Mouse (Mus musculus) gastrocnemius, adult 2 months (tissue): ENCODE measurements around the gene Calm3. TPM values are rescaled to one million over a fixed set of nuclear protein-coding genes. Genes with fewer than 3 reads are reported as not detected.

Experiments used
- DNase-seq: peaks from one replicate; pipeline ENCODE4 v3.0.0; 2022
- H3K27ac ChIP-seq: fragments of 200-600 bp; 2 replicates; pipeline ENCODE4 v1.8.1; 2022; ENCODE audit warnings: mild to moderate bottlenecking
- H3K4me3 ChIP-seq: fragments of 200-600 bp; 2 replicates; pipeline ENCODE4 v1.8.1; 2022; ENCODE audit warnings: mild to moderate bottlenecking, moderate library complexity
- CTCF ChIP-seq: fragments of 200-600 bp; IDR thresholded peaks from 2 replicates; pipeline ENCODE4 v1.8.1; 2022; ENCODE audit warnings: antibody characterized with exemption, mild to moderate bottlenecking, moderate library complexity
- intact Hi-C: fragments of 180-260 bp; cut with DNase I; formaldehyde crosslinking; loops from one replicate; pipeline ENCODE4 v1.15.1; 2025
- total RNA-seq, 2 experiments: library from RNA; stranded (reverse); gene quantifications; 2 replicates each; pipeline ENCODE4 v1.2.3; 2021

Calm3 gene
- total RNA-seq, 2 experiments from 2014 or later: 290 to 400 TPM

DNA sequence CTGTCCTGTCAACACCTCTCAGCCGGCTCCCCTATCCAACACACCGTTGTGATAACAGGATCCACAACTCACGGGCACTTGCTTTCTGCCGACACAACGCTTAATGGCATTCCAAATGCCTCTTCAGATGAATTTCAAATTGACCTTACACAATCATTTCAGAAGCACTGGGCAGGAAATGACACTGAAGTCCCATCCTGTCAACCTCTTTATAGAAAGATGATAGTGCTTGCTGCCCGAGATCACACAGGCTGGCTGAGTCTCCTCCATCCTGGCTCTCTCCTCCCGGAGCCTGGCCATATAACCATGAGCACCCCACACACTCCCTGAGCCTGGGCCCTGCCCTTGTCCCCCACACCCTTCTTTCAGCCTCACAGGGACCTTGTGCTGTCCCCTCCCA lies 16.1 kb downstream of the Calm3 start:
- DNase-seq: no peak
- Histone ChIP-seq H3K27ac (peak overlapping the region; percentile 75), H3K4me3 (peak overlapping the region; percentile 57)
- no peak for TF ChIP-seq CTCF
- intact Hi-C loops: no loop called here

- TF ChIP-seq CTCF: no peak
- DNase-seq: peak; percentile 31
- Histone ChIP-seq H3K27ac (peak overlapping the region; percentile 75), H3K4me3 (peak overlapping the region; percentile 57)
- intact Hi-C loops: no loop called here
Measured at GRCm38 (mm10) chr7:16906889-16907559, 16.9 kb downstream of the Calm3 start.

- peak within 1 kb of the TSS; percentile 57 for H3K4me3 ChIP-seq
- no peak for TF ChIP-seq CTCF
- peak; percentile 88 for DNase-seq
- intact Hi-C loops: no loop called here
- H3K27ac ChIP-seq: peak within 1 kb of the TSS; percentile 75
Measured at GRCm38 (mm10) chr7:16906281-16906680, 17.6 kb downstream of the Calm3 start, which contains the start of gene Ptgir. Ptgir (plus strand) TSS chr7:16906490.

GRCm38 (mm10) chr7:16905491-16906021 lies 18.4 kb downstream of the Calm3 start:
- no peak overlapping the region for H3K4me3 ChIP-seq
- intact Hi-C loops: loop anchor here (1.0 kb wide), 1 partner anchor 22 kb away; no protein-coding TSS in a partner anchor
- TF ChIP-seq CTCF: no peak
- peak overlapping the region; percentile 75 for H3K27ac ChIP-seq
- peak; percentile 63 for DNase-seq

DNA sequence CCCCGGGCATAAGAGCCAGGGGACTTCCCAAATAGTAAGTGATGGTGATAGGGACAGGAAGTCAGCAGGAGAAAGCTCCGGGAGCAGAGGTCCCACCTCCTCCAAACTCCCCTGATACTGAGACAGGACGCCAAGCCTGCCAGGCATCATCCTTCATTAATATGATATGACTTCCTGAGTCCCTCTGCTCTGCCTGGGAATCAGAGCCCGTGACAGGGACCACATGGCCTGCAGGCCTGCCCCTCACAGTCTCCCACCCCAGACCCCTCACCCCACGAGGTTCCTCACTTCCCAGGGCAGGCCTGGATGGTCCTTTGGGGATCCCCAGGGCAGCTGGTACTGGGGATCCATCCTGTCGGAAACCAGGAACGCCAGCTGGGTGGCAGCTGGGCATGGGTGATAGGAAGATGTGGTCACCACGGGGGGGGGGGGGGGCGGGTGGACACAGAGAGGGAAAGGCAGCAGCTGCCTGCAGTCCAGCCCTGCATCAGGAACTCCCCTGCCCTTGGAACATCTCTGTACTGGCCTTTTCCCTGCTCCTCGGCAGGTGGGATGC lies 19.7 kb downstream of the Calm3 start:
- Histone ChIP-seq H3K27ac (0 out of 2 replicates have a peak overlapping the region, but pooled peaks have one; percentile 0), H3K4me3 (no peak overlapping the region)
- intact Hi-C loops: no loop called here
- TF ChIP-seq CTCF: no peak
- DNase-seq: no peak

DNA sequence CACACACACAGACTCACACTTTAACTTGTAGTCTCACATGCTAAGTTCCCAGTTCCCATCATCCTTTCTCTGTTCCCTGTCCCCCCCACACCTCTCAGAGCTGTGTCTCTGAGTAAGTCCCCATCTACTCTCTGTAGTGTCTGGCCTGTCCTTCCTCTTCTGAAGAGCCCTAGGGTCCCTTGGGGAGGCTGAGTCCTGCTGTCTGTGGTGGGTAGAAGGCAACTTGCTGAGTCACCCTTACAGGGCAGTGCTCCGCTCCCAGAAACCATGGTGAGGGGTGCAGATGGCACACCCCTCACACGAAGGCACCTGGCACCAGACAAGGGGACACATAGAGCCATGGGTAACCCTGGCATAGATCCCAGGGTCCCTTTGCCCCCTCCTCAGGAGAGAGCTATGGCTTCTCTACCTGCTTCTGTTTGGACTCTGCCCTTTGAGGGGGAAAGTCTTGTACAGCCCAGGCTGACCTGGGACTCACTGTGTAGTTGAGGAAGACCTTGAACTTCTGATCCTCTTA lies 20.4 kb downstream of the Calm3 start:
- Histone ChIP-seq H3K4me3 (no peak overlapping the region), H3K27ac (peak overlapping the region; percentile 7; the same call in 1 of the 2 replicates)
- TF ChIP-seq CTCF: no peak
- intact Hi-C loops: no loop called here
- no peak for DNase-seq

DNA sequence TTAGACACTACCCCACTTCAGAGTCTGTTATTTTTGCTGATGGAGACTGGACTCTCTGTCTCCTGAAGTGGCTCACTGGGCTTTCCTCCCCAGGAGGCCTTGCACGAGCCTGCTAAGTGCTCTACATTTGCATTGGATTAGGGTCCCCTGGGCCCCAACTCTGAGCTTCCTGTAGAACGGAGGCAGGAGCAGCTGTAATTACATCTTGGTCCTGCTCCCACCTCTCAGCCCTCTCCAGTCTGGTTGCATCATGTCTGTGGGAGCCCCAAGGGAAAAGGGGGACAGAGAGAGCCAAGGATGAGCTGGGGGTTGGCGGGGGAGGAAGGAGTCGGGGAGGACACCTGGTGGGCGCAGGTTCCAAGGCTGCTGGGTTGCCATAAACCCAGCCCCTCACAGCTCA lies 23.4 kb downstream of the Calm3 start:
- Histone ChIP-seq H3K4me3 (no peak overlapping the region), H3K27ac (no peak overlapping the region)
- no peak for TF ChIP-seq CTCF
- intact Hi-C loops: no loop called here
- DNase-seq: peak; percentile 46

DNA sequence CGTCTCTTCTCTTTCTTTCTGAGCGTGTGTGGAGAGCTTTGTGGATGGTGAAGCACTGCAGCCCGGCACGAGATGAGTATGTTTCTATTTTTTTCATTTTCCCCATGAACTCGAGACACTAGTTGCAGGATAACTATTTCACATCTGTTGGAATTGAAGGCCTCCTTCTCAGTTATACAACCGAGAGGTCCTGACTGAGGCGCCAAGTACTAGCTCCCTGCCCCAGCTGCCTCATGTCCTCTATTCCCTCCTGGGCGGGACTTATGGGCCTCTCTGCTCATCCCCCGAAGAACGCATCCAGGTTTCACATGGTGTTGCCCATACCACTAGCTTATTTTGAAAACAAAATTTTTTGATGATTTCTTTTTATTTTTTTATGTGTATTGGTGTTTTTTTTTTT lies 28.4 kb downstream of the Calm3 start:
- H3K27ac ChIP-seq: peak overlapping the region; percentile 21
- intact Hi-C loops: loop anchor here (1.0 kb wide), 1 partner anchor 18 kb away; no protein-coding TSS in a partner anchor
- DNase-seq: no peak
- H3K4me3 ChIP-seq: peak overlapping the region; percentile 42
- no peak for TF ChIP-seq CTCF

DNA sequence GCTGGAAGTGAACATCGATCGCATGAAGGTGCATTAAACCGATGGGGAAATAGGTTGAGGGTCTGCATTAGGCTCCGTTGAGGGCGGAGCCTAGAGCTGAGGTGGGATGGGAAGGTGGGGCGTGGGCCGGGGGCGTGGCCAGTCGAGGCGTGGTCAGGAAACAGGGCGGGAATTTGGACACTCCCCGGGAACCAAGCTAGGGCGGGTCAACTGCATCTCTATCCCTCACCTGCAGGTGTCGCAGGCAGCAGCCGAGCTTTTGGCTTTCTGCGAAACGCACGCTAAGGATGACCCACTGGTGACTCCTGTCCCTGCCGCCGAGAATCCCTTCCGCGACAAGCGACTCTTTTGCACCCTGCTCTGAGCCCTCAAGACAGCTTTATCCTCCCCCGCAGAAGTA lies 28.9 kb downstream of the Calm3 start:
- intact Hi-C loops: loop anchor here (1.0 kb wide), 1 partner anchor 18 kb away; no protein-coding TSS in a partner anchor
- TF ChIP-seq CTCF: peak; percentile 92
- peak; percentile 87 for DNase-seq
- peak overlapping the region; percentile 21 for H3K27ac ChIP-seq
- peak overlapping the region; percentile 42 for H3K4me3 ChIP-seq

DNA sequence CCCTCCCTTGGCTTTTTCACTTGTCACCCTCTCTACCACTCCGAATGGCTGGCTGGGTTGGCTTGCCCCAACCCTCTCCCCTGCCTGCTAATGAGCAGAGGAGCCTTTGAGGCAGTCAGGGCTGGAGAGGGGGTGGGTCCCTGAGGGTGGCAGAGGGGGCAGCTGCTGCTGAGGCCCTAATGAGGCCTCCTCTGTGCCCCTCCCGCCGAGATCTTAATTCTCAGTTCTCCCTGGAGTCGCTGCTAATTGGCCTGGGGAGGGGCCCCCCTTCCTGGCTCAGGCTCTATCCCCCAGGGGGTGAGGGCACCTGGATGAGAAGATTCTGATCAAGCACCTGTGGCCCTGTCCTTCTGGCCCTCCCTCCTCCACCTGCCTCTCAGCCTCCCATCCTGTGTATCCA lies 29.6 kb downstream of the Calm3 start:
- no peak overlapping the region for H3K4me3 ChIP-seq
- intact Hi-C loops: no loop called here
- DNase-seq: no peak

DNA sequence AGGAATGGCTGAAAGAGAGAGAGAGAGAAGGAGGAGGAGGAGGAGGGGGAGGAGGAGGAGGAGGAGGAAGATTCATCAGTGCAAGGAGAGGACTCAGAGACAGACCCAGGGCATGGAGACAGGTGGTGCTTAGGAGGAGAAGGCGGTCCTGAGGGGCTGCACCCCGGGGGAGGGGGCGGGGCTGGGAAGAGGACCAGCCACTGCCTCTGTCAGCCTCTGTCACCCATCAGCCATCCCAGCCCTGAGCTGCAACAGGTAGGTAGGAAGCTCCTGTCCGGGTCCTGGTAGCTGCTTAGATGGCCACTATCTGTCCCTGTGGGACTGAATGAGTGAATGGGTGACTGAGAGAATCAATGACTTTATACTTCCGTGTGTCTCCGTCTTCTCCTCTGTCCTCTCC lies 30.3 kb downstream of the Calm3 start:
- no peak for TF ChIP-seq CTCF

More for the DNA sequence above, 29.6 kb downstream of the Calm3 start:
- H3K27ac ChIP-seq: no peak overlapping the region
- no peak for TF ChIP-seq CTCF

DNA sequence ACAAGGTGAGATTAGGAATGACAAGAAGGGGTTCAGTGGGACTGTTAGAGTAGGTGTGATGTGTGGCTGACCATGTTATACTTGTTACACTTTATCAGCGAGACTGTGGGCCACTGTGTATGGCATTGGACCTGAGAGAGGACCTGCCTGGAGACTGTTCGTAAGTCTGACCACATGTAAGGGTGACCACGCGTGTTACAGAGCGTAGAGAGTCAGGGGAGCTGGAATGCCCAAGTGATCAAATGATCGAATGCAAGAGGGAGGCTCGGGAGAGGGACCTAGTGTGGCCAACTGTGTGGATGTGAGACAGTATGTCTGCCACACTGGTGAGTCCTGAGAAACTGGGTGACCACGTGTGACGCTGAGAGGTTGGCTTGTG lies 31.6 kb downstream of the Calm3 start:
- no peak for DNase-seq
- intact Hi-C loops: loop anchor here (1.0 kb wide), 1 partner anchor 18 kb away; no protein-coding TSS in a partner anchor
- H3K4me3 ChIP-seq: peak overlapping the region; percentile 66; the same call in 1 of the 2 replicates
- no peak for TF ChIP-seq CTCF
- H3K27ac ChIP-seq: no peak overlapping the region

More for the DNA sequence above, 30.3 kb downstream of the Calm3 start:
- no peak overlapping the region for H3K27ac ChIP-seq
- H3K4me3 ChIP-seq: no peak overlapping the region
- intact Hi-C loops: no loop called here
- DNase-seq: no peak
